Mouse (Mus musculus) right cerebral cortex, postnatal 25 days (tissue): ENCODE data around the gene Kcnab1.
A peak's percentile ranks its signal among the peaks of the same experiment; 100 is the strongest.

ENCODE experiments used
- DNase-seq: peaks from one replicate; pipeline ENCODE4 v3.0.0; 2022

Kcnab1 gene

GRCm38 (mm10) chr3:65205539-65206020 lies 96.4 kb downstream of the Kcnab1 start:
- DNase-seq, result no peak

DNA sequence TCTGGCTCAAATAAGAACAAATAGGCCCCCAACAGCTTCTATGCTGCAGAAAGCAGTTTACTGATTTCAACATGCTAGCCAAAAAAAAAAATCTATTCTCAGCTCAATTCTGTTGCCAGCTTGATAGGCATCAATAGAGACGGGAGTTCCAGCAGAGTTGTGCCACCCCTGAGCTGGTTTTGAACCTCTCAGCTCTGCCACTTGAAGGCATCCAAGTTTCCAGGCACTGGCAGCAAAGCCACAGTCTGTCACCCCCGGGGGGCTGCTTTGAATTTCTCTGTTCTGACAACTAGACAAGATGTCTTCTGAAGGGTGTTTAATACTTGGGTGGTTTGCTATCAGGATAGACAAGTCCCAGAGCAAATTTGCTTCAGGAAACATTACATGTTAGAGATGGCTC lies 104.5 kb downstream of the Kcnab1 start:
- no peak for DNase-seq

DNA sequence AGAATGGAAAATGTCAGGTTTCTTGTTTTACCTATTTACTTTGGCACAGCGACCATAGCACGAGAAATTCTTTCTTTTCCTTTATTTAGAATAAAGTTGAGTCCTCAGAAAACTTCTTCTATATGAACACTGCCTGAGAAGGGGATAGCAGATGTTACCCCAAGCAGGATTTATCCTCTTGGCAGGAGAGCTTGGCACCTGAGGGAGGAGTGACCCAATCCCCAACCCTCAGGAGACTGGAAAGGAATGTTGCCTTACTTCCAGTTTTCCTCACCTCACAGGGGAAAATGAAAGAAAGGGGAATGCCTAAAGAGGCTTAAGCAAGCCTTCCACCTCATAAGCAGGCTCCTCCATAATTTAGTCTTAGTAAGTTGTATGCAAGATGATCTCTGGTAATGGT lies 105.5 kb downstream of the Kcnab1 start:
- no peak for DNase-seq

- no peak for DNase-seq
These were observed 108.7 kb downstream of the Kcnab1 start for GRCm38 (mm10) chr3:65217673-65218579.

GRCm38 (mm10) chr3:65220287-65220686 lies 111.1 kb downstream of the Kcnab1 start:
- no peak for DNase-seq

DNA sequence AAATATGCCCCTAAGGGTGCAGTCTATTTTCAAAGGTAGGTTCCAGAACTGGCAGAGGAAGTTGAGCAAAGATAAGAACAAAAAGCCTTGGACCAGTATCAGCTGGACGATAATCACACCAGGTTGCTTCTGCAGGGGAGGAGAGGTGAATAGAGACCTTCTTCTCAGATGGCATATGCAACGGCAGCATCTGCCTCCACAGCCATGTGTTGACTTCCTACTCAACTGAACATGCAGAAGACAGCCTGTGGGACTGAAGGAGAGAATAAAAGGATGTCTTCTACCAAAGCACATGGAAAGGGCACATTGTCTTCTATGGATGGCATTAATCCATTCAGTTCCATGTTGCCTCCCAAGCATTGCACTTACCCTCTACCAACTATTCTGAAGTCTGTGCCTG lies 114.5 kb downstream of the Kcnab1 start:
- DNase-seq, result peak; percentile 35

- no peak for DNase-seq
These were observed 121.8 kb downstream of the Kcnab1 start for GRCm38 (mm10) chr3:65230978-65231377.

- DNase-seq, result no peak
These were observed 122.4 kb downstream of the Kcnab1 start for GRCm38 (mm10) chr3:65231419-65232090.

DNA sequence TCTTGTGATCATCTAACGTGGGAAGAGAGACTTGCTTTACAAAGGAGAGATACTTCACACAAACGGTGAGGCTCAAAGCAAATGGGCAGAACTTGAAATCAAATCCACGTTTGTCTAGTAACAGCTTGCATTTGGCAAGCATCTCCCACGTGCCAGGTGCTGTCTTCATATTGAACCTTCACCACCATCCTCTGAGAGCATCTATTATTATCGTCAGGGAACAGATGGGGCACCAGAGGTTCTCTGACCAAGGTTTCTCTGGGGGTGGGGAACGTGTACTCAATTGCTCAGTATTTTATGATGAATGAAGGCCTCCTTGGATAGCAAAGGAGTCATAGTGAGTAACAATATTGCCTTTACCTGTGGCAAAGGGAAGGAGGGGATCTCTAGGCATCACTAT lies 139.8 kb downstream of the Kcnab1 start:
- DNase-seq, result no peak

DNA sequence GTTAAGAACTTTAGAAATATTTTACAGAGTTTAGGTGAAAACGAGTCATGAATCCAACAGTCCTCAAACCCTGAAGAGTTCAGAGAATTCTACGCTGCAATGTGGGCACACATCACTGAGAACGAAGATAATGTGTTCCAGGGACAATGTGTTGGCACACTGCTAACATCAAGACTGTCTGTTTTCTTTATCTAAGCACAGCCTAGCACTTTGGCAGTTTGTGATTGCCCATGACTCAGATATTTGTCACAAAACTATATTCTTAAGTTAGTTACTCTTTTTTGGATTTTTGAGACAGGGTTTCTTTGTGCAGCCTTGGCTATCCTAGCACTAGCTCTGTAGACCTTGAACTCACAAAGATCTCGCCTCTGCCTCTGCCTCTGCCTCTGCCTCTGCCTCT lies 151.3 kb downstream of the Kcnab1 start:
- no peak for DNase-seq

DNA sequence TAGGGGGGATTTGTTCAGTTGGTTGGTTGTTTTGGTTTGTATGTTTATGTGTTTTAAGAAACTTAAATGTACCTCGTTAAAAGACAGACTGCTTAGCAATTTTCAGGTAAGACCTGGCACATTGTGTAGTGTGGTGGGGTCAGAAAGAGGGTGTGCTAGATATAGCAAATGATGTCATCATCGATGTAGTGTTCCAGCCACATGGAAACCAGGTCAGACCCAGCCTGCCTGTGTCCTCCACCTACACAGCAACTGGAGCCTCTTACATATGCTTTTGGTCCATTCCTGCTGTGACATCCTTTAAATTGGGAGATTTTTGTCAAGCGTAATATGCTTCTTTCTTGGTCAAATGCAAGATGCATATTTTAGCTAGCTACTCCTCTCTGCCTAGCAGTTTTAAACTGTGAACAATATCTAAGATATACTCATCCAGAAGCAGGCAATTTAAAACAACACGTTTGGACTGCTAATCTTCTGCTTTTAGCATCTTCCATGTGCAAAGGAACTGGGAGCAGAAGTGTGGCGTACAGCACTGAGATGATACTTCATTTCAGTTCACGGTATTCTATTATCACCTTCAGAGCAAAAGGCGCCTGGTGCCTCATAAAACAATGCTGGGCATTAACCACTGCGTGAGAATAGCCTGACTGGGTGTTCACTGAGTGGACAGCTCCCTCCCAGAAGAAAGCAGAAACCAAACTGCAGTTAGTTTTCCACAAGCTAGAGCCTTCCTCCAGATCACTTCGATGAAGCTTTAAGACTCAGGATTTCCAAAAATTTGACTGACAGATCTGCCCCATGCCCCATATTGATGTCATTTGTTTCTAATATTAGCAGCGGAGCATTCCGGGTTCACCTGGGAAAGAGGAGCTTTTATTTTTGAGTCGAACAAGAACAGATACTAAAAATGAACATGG lies 153.6 kb downstream of the Kcnab1 start:
- DNase-seq, result no peak

- DNase-seq, result no peak
These were observed 164.1 kb downstream of the Kcnab1 start for GRCm38 (mm10) chr3:65273317-65273716.

GRCm38 (mm10) chr3:65277777-65278176 lies 168.6 kb downstream of the Kcnab1 start:
- no peak for DNase-seq

GRCm38 (mm10) chr3:65283366-65283765 lies 174.2 kb downstream of the Kcnab1 start:
- DNase-seq, result no peak

DNA sequence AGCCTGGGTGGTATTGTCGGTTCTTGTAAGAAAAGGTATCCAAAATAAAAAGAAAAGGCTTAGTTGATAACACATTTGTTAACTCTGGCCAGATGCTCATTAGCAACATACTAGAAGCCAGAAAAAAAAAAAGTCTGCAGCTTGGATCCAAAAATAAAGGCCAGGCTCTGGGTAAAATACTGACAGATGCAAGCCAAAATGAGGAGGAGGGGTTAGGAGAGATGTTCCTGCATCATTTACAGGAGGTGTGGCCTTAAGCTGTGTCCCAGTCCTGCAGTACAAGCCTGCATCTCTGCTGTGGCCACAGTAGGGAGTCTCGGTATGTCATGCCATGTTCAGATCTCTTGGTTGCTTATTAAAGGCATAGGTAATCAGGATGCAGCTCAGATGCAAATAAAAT lies 179.8 kb downstream of the Kcnab1 start:
- no peak for DNase-seq

DNA sequence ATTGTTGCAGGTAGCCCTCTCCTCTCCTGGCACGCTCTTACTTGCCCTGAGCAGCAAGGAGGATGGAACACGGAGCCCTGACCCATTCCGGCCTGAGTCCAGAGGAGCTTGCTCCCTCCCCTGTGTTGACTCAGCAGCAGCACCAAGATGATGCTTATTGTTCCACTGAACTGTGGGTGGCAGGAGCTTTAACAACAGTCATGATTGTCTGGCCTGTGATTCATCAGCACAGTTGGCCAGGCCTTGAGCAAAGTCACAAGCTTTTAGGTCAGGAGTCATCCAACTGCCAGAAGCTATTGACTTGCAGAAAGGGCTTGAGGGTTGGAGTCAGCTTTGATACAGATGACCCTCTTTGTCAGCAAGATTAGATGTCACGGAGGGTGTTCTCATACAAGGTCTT lies 187.8 kb downstream of the Kcnab1 start:
- DNase-seq, result no peak

- DNase-seq, result no peak
These were observed 190.0 kb downstream of the Kcnab1 start for GRCm38 (mm10) chr3:65299205-65299604.

- no peak for DNase-seq
These were observed 192.3 kb downstream of the Kcnab1 start for GRCm38 (mm10) chr3:65301531-65301930.

- DNase-seq, result no peak
These were observed 193.4 kb downstream of the Kcnab1 start for GRCm38 (mm10) chr3:65302559-65302958.

DNA sequence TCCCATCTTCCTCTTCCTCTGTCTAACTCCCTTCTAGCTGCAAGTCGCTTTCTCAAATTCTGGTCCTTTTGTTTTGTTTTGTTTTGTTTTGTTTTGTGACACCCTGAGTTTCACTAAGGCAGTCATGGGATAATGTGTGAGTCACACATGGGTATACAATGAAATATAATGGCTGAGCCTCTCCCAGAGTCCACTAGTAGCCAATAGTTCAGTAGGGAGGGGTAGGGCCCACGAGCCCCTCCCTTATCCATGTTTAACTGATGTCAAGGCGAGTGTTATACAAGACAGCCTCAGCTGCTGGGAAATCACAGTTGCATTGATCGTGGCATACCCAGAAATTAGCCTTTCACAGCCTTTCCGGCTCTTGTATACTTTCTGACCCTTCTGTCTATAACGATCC lies 206.7 kb downstream of the Kcnab1 start:
- no peak for DNase-seq

DNA sequence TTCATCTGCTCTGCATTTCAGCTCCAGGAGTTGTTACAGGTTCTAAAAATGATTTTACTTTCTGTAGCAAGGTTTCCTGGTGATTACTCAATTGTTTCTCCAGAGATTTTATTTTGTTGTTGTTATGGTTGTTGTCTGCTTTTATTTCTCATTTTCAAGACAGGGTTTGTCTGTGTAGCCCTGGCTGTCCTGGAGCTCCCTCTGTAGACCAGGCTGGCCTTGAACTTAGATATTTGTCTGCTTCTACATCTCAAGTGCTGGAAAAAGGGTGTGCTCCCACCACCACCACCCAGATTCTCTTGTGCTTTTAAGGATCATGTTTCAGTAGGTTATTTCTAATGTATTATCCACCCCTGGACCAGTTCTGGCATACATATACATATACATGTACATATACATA lies 207.6 kb downstream of the Kcnab1 start:
- no peak for DNase-seq

DNA sequence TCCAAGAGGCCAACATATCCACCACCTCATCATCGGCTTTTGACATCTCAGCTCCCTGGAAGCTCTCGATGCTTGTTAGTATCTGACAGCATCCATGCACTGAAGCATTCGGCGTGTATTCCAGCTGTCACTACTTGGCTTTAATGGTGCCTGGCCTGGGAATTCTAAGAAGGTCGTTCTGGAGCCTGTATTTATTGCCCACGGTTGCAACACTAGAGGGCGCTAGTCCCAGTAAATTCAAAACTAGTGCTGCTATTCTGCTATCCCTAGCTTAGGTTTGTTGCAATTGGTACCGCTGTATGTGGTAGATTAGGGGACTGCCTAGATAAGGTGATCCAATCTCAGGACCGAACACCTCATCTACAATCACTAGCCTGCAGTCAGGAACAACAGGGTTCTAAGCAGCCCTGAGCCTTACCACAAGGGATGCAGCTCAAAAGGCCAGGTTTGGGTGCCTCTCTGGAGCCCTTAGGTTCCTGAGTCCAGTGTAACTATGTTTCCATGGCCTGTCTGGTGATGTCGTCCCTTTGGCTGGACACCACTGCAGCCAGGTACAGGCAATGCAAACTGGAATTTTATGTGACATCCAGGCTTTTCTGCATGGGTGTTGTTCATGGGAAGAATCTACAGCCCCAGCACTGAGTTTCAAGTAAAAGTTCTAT lies 208.8 kb downstream of the Kcnab1 start:
- no peak for DNase-seq
